Mouse (Mus musculus) midbrain, embryonic 14.5 days (tissue): ENCODE measurements around the gene Ostf1. TPM values are rescaled to one million over a fixed set of nuclear protein-coding genes. Genes with fewer than 3 reads are reported as not detected.

Source experiments
- ATAC-seq: fragments of 200-750 bp; cut with Nextera tagmentation; 2 replicates; pipeline ENCODE4 v1.8.0; 2017; ENCODE audit warnings: moderate number of reproducible peaks, moderate library complexity; ENCODE audit not compliant: low FRiP score, low TSS enrichment
- DNase-seq: peaks from one replicate; pipeline ENCODE4 v3.0.0-alpha.2; 2015
- H3K27ac ChIP-seq: fragments of 300-500 bp; sonication (generic); replicated peaks from 2 replicates; pipeline ENCODE4 v1.5.1; 2014; ENCODE audit warnings: mild to moderate bottlenecking, low read depth, low read length, moderate library complexity
- H3K27me3 ChIP-seq: fragments of 300-500 bp; sonication (generic); 2 replicates; pipeline ENCODE4 v1.6.1; 2014; ENCODE audit warnings: low read length, control low read depth, mixed read lengths; ENCODE audit not compliant: control insufficient read depth, insufficient read depth
- H3K36me3 ChIP-seq: fragments of 300-500 bp; sonication (generic); 2 replicates; pipeline ENCODE4 v1.6.1; 2014; ENCODE audit warnings: low read length, control low read depth; ENCODE audit not compliant: control insufficient read depth, insufficient read depth
- H3K4me1 ChIP-seq: fragments of 300-500 bp; sonication (generic); 2 replicates; pipeline ENCODE4 v1.6.1; 2014; ENCODE audit warnings: mild to moderate bottlenecking, antibody characterized with exemption, low read length, control low read depth; ENCODE audit not compliant: control insufficient read depth, insufficient read depth
- H3K4me2 ChIP-seq: fragments of 300-500 bp; sonication (generic); 2 replicates; pipeline ENCODE4 v1.6.1; 2014; ENCODE audit warnings: mild to moderate bottlenecking, low read length, moderate library complexity
- H3K4me3 ChIP-seq: fragments of 300-500 bp; sonication (generic); replicated peaks from 2 replicates; pipeline ENCODE4 v1.5.1; 2014; ENCODE audit warnings: low read depth, low read length
- H3K9ac ChIP-seq: fragments of 300-500 bp; sonication (generic); replicated peaks from 2 replicates; pipeline ENCODE4 v1.6.1; 2014; ENCODE audit warnings: mild to moderate bottlenecking, low read length, moderate library complexity
- H3K9me3 ChIP-seq: fragments of 300-500 bp; sonication (generic); 2 replicates; pipeline ENCODE4 v1.6.1; 2016; ENCODE audit warnings: low read length, control low read depth, mixed read lengths; ENCODE audit not compliant: control insufficient read depth
- WGBS: fragments of 180-500 bp; shearing (Covaris S2); extraction: QIAGEN DNeasy Blood & Tissue Kit; methylation state at CpG from one replicate; pipeline ENCODE4 v1.1.7; 2014; 5-methylcytosine and 5-hydroxymethylcytosine counted together
- polyA plus RNA-seq: library from polyadenylated mRNA; unstranded; fragments of >200 nt; fragmentation: Nextera tagmentation; extraction: Ambion mirVana; gene quantifications from 2 replicates; pipeline ENCODE4 v1.2.1, GENCODE M21; 2014

Ostf1 gene
- polyA plus RNA-seq, 1 experiment from 2014 or later, result 40.7 TPM

DNA sequence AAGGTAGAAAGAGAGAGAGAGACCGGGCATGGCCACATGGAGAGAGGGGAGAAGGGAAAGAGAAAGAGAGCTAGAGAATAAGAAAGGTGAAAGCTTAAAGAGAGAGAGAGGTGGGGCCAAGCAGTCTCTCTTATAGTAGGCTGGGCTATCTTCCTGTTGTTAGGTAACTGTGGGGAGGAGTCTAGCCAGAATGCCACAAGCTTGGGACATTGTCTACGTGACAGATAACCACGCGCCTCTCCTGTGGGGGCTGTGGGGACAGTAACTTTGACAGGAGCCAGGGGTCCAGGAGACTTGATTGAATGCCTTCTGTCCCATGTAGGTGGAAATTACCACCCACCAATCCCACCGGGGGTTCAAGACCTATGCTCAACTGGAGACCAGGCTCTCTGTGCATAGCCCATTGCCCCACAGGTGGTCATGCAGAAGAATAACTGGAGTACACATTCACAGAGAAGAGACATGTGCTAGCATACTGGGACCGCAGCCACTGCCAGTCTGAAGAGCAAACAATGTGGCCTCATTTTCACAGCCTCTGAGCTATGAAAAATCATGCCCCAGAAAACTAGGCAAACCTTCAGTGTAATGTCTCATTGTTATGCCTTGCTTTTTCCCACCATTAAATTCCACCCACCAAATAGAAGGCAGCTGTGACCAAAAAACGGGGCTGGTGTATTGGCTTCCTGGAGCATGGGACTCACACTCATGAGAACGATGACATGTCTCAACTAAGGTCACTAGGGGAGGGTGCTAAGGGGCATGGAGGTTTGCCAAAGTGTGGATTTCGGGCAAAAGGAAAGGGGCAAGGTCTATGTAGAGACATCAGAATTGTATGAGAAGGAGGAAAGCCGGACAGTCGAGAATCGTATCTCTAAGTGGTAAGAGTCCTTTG, 63.4 kb downstream of the Ostf1 start:
- no peak overlapping the region for H3K4me3 ChIP-seq
- H3K27ac ChIP-seq, result no peak overlapping the region
- no peak for DNase-seq
- H3K4me2 ChIP-seq, result no peak overlapping the region
- no peaks in the 10 kb centered on the region for H3K27me3 ChIP-seq
- H3K9me3 ChIP-seq, result no peaks in the 10 kb centered on the region
- H3K4me1 ChIP-seq, result no peaks in the 10 kb centered on the region
- no peak for ATAC-seq
- H3K9ac ChIP-seq, result no peak overlapping the region
- no peaks in the 10 kb centered on the region for H3K36me3 ChIP-seq
- WGBS, result 90% methylated on average over 12 of the region's 12 CpGs

DNA sequence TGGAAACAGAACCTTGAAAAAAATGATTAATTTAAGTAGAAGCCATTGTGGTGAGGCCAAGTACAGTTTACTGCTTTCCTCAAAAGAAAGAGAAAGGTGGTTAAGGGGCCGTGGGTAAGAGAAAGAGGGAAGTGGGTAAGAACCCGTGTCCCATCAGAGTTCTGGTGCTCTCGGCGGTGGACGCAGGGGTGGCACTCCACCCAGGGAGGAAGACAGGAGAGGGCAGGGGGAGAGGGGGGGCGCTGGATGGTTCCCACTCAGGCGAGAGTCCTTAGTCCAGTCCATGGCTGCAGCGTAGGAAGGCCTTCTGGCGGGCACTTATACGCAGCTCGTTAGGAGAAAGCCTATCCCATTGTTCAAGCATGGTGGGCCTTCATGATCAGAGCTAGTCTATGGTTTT, 64.1 kb downstream of the Ostf1 start:
- WGBS, result 95% methylated on average over 11 of the region's 11 CpGs

DNA sequence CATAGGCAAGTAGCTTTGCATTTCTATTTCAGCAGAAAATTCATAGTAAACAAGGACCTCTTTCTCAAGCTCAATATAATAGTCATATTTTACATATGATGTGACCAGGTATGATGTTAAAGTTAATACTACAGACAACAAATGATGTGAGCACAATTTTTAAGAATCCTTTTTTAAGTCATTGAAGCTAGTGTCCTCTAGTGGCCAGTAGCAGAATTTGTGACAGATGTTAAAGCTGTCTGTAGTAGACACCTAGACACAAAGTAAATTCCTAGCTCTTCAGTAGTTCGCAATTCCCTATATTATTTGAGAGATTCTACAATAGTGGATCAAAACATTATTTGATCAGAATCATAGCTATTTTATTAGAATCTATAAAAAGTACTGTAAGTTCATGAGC, 73.9 kb downstream of the Ostf1 start:
- H3K4me2 ChIP-seq, result no peak overlapping the region
- no peaks in the 10 kb centered on the region for H3K9me3 ChIP-seq
- WGBS, result 88% methylated on average over 1 of the region's 1 CpGs
- no peak overlapping the region for H3K4me3 ChIP-seq
- DNase-seq (peak; percentile 43), ATAC-seq (no peak)
- H3K27me3 ChIP-seq, result no peaks in the 10 kb centered on the region
- no peak overlapping the region for H3K27ac ChIP-seq
- no peaks in the 10 kb centered on the region for H3K36me3 ChIP-seq
- no peak overlapping the region for H3K9ac ChIP-seq
- H3K4me1 ChIP-seq, result no peaks in the 10 kb centered on the region

More for the DNA sequence above, 64.1 kb downstream of the Ostf1 start:
- no peak overlapping the region for H3K4me3 ChIP-seq
- ATAC-seq, result no peak
- H3K36me3 ChIP-seq, result no peaks in the 10 kb centered on the region
- no peaks in the 10 kb centered on the region for H3K9me3 ChIP-seq
- no peak overlapping the region for H3K27ac ChIP-seq
- H3K27me3 ChIP-seq, result no peaks in the 10 kb centered on the region
- no peak for DNase-seq
- no peak overlapping the region for H3K9ac ChIP-seq
- no peaks in the 10 kb centered on the region for H3K4me1 ChIP-seq
- H3K4me2 ChIP-seq, result no peak overlapping the region

- Histone ChIP-seq H3K4me1 (no peaks in the 10 kb centered on the region), H3K27me3 (no peaks in the 10 kb centered on the region), H3K4me3 (no peak overlapping the region), H3K9ac (no peak overlapping the region), H3K27ac (no peak overlapping the region), H3K4me2 (no peak overlapping the region), H3K9me3 (no peaks in the 10 kb centered on the region), H3K36me3 (no peaks in the 10 kb centered on the region)
- WGBS, result 92% methylated on average over 2 of the region's 2 CpGs
- ATAC-seq (no peak), DNase-seq (no peak)
These were observed 76.0 kb downstream of the Ostf1 start for GRCm38 (mm10) chr19:18555645-18556044.

- Histone ChIP-seq H3K9me3 (no peaks in the 10 kb centered on the region), H3K36me3 (no peaks in the 10 kb centered on the region), H3K27me3 (no peaks in the 10 kb centered on the region), H3K4me3 (no peak overlapping the region), H3K27ac (no peak overlapping the region), H3K4me1 (no peaks in the 10 kb centered on the region), H3K9ac (no peak overlapping the region), H3K4me2 (no peak overlapping the region)
- ATAC-seq (peak; percentile 62; the same call in 1 of the 2 replicates), DNase-seq (peak; percentile 92)
- 15% methylated on average over 4 of the region's 4 CpGs for WGBS
These were observed 83.0 kb downstream of the Ostf1 start for GRCm38 (mm10) chr19:18548668-18549067.

Other genes starting within 250 kb of the Ostf1 start
- 4.8 and 6.9 TPM in 2 replicates for gene Nmrk1, start 127 bp upstream of the Ostf1 start, polyA plus RNA-seq
- 18.0 and 18.4 TPM in 2 replicates for gene Carnmt1, start 38.9 kb upstream of the Ostf1 start, polyA plus RNA-seq
- gene D030056L22Rik, start 81.4 kb upstream of the Ostf1 start, polyA plus RNA-seq, result 66.5 and 68.7 TPM in 2 replicates
- gene Trpm6, start 118.2 kb upstream of the Ostf1 start, polyA plus RNA-seq, result 0.32 and 0.36 TPM in 2 replicates